Mouse (Mus musculus) skeletal muscle tissue, adult 2 months (tissue): ENCODE results near the gene Pxn.
A peak's percentile ranks its signal among the peaks of the same experiment; 100 is the strongest.

Experiments
- DNase-seq: peaks from one replicate; pipeline ENCODE4 v3.0.0-alpha.2; 2012; ENCODE audit warnings: low read depth, low spot score

Gene Pxn

DNA sequence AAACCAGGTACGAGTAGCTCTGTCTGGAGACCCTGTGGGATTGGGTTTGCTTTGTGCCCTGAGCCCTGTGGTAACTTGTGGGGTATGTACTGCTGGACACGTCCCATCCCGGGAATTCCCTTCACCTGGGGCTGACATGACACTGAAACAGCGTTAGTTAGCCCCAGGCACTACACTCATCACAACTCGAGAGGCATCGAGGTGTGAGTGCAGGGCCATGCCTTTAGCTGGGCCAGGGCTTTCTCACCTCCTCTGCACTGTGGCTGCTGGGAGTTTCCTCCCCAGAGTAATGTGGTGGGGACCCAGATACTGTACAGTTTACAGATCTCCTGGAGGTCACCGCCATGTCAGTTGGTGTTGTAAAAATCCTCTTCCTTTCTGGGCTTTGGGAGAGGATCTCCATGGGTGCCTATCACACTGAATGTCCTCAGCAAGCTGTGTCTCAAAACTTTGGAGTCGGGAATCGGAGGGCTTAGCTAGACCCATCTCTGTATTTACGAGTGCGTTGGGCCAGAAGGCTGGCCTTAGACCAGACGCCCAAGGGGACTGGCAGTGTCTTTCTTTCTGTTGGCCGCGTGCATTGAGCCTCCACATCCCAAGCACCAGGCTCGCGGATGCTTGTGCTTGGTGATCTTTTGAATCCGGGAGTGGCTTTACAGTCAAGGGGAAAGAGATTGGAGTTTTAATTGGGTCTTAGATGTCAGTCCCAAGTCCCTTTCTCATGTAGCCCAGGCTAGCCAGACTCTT lies 20.2 kb downstream of the Pxn start:
- no peak for DNase-seq

GRCm38 (mm10) chr5:115528128-115528527 lies 21.7 kb downstream of the Pxn start:
- DNase-seq = no peak

GRCm38 (mm10) chr5:115529364-115529741 lies 22.9 kb downstream of the Pxn start:
- no peak for DNase-seq

- DNase-seq = no peak
These were observed 23.4 kb downstream of the Pxn start for GRCm38 (mm10) chr5:115529742-115530446.

DNA sequence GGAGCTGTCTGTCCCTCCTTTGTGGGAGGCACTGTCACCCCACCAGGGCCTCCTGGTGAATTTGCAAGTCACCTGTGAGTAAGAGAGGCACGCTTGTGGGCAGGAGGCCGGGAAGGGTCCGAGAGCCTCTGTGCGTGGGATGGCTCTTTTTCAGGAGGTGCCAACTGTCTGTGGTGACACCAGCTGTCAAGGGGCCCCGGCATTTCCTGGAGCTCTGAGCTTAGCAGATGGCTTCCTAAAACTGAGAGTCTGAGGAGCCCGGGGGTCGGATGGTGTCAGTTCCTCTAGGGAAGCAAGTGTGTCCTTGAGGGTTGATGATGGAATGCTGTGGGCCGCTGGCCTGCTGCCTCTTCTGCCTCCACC lies 24.0 kb downstream of the Pxn start:
- no peak for DNase-seq

- DNase-seq = peak; percentile 94
These were observed 25.3 kb downstream of the Pxn start for GRCm38 (mm10) chr5:115531671-115532270.

GRCm38 (mm10) chr5:115534290-115534731 lies 27.8 kb downstream of the Pxn start:
- no peak for DNase-seq

DNA sequence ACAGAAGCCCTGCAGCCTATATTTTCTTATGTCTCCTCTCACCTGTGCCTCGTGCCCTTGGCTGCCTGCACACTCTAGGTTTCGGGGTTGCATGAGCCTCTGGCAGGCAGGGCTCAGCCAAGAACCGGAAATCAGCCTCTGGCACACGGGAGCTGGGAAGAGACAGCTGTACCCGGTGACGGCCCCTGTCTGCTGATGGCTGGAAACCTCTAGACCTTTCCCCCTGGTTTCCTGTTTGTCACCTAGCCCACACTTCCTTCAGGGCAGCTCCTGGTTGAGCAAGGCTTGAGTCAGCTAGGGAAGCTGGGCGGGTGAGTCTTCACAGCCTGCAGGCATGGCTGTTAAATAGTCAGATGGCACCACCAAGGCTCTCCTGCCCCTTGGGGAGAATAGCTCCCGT lies 28.4 kb downstream of the Pxn start:
- no peak for DNase-seq

DNA sequence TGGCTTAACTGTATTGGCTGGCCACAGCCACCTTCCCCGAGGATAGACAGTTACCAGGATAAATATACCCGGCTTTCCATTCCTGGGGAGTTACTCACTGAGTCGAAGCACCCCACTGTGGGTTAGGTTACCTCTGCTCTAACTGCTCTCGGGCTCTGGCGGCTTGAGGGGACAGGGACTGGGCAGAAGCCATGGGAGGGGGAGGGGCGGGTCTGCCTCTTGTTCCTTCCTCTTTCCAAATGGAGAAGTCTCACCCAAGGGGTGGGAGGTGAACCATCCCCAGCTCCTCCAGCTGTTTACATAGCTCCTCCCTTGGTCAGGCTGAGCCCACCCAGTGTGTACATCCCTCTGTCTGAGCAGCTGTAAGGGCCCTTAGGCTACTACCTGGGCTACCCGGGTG lies 29.2 kb downstream of the Pxn start:
- peak; percentile 78 for DNase-seq

- no peak for DNase-seq
These were observed 31.7 kb downstream of the Pxn start for GRCm38 (mm10) chr5:115538017-115538692.

GRCm38 (mm10) chr5:115538693-115539043 lies 32.2 kb downstream of the Pxn start:
- DNase-seq = peak; percentile 90

DNA sequence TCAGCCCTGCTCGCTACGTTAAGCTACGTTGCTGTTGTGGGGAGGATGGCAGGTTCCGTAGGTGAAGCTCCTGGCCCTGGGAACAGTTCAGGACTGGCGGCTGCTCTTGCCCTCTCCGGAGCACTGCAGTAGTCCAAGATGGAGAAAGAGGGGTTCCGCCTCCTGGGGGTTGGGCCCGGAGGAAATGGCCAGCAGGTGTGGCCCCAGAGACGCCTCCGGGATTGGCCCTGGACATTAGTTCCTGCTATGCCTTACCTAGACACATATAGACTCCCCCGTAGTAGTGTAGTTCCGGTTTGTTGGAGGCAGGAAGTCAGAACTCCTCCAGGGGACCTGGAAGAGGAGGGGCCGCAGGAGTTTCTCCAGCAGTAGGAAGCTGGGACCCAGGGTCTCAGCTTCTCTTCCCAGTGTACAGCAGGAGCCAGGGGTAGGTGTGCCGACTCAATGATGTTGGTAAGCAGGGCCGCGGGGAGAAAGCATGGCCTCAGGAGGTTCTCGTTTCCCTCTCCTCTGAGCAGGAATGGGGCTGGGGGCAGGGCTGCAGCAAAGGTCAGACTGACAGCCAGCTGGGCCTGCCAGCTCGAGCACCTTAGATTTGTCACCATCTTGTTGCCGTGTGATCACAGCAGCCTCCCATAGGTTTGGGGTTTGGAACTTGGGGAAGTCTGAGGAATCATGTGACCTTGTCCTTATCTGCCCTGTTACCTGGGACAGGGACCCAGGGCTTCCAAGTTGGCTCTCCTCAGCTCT lies 36.3 kb downstream of the Pxn start:
- DNase-seq = no peak

DNA sequence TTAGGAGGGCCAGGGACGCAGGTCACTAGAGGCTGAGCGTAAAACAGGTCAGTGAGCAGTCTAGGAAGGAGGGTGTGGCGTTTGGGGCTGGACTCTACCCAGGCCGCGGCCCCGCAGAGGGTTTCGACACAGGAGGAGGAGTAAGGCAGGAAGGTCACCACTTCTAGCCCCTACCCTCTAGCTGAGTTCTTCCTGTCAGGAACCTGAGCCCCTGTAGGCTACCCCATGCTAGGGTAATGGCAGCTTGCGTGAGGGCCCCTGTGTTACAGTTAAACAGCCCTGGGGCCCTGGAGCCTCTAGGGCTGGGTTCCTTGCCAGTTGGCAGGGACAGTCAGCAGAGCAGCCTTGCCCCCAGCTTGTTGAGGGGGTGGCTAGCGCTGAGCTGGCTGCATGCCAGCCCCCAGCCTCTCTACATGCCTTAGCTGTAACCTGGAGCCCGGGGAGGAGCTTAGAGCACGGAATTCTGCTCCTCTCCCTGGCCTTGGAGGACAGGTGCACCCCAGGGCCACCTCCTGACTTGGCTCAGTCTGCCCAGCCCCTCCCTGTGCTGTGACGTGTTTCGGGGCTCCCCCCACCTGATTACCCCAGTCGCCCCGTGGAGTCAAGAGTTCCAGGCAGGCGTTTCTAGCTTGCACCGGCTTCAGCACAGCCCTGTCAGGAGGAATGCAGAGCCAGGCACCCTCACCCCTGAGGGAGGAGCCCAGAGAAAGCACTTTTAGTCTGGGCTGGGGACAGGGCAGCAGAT lies 37.2 kb downstream of the Pxn start:
- peak; percentile 76 for DNase-seq

DNA sequence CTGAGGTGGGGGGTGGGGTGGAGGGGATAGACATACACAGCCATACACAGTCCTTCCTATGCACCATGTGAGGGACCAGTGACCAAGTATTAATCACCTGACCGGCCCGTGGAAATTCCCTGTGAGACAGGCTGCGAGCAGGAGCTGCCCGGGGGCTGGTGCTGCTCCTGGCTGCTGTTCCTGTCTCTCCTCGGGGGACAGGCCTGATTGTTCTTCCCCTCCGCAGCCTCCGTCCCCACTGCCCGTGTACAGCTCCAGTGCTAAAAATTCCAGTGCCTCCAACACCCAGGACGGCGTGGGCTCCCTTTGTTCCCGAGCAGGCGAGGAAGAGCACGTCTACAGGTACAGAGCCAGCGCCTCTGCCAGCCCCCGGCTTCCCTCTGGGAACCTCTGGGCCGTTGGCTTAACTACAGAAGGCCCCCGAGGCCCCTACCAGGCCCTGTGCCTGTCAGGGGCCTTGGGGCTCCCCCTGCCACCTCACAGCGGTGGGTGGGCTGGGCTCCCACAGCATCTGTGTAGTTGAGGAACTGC lies 38.2 kb downstream of the Pxn start:
- no peak for DNase-seq

DNA sequence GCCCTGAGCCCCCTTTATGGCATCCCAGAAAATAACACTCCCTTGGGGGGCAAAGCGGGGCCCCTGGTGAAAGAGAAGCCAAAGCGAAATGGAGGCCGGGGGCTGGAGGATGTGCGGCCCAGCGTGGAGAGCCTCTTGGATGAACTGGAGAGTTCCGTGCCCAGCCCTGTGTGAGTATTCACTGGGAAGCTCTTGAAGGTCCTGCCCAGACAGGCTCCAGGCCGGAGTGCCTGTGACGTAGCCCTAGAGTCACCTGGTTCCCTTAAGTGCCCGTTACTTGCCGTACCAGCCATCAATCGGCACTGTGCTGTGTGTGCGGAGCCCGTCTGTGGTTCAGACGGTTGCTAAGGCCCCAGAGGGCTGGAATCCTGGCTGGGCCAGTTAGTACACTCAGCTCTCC lies 39.2 kb downstream of the Pxn start:
- no peak for DNase-seq

DNA sequence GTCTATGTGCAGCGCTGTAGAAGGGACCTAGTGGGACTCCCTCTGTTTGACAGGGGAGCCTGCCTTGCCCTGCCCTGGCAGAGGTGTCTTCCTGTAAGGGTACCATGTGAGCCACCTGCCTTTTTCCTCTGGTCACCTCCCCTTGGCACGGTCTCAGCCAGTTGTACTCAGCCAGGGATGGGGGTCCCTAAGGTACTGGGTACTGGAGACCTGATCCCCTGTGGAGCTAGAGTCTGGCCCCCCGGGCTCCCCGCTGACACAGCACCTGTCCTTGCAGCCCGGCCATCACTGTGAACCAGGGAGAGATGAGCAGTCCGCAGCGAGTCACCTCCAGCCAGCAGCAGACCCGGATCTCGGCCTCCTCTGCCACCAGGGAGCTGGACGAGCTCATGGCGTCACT lies 40.1 kb downstream of the Pxn start:
- no peak for DNase-seq

DNA sequence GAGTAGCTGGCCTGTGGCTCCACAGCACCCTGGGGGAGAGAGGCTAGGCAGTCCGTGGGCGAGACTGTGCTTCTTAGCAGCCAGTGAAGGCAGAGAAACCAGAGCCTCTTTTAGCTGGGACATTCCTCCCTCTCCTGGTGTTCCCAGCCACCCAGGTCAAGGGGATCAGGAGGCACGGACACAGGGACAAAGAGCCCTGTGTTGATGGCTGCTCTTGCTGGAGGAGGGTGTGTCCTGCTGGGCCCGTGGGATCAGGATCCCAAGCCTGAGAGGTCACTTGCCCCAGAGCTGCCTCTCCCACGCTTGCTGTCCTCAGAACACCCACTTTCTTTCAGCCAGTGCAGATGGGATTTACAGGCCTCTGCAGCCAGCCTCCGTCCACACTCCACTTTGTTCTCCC lies 40.5 kb downstream of the Pxn start:
- DNase-seq = no peak

- no peak for DNase-seq
These were observed 40.9 kb downstream of the Pxn start for GRCm38 (mm10) chr5:115547421-115547820.

DNA sequence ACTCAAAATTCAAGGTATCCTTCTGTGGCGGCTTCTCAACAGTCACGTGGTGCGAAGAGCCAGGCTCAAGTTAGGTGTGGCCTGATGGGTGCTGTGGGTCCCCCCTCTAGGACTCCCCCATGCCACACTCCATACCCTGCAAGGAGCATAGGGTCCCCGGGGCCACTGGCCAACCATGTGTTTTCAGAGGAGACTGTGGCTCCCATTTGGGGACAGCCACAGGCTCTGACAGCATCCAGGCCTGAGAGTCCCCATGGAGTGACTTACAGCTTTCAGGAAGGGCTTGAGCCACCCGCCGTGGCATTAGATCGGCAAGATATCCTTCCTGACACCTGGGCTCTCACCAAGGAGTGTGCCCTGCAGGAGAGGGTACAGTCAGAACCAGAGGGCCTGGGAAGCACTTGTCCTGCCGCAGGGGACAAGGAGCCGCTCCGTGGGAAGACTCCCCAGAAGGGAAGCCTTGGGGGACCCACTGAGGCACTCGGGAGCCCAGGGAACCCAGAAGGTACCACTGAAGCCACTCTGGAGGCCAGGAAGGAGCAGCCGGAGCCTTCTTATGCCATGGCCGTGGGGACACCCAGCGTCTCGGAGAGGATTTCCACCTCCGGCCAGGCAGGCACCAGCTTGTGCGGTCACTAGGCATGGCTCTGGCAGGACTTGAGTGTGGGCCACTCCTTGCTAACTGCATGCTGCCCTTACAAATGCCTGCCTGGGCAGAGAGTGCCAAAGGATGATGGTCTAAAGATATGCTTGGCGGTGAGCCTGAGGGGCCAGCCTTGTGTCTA lies 42.2 kb downstream of the Pxn start:
- no peak for DNase-seq

GRCm38 (mm10) chr5:115550482-115551005 lies 44.1 kb downstream of the Pxn start:
- DNase-seq = no peak
